Mouse (Mus musculus) megakaryocyte, embryonic 14.5 days (primary cell): ENCODE results near the gene Zfp207. TPM values are rescaled to one million over a fixed set of nuclear protein-coding genes. Genes with fewer than 3 reads are reported as not detected.
A peak's percentile ranks its signal among the peaks of the same experiment; 100 is the strongest.
"Not testable (repeated sequence)": the region's sequence is repeated elsewhere in the genome, so short reads cannot be mapped to it uniquely, and the experiment has no call there.

Experiments used
- H3K27me3 ChIP-seq: replicated peaks from 2 replicates; pipeline ENCODE3; 2012; ENCODE audit warnings: inconsistent platforms
- H3K36me3 ChIP-seq: replicated peaks from 2 replicates; pipeline ENCODE3; 2012; ENCODE audit warnings: low read length, inconsistent platforms, mixed read lengths
- H3K4me1 ChIP-seq: 2 replicates; pipeline ENCODE4 v1.6.1; 2012; ENCODE audit warnings: inconsistent platforms
- H3K4me3 ChIP-seq: replicated peaks from 2 replicates; pipeline ENCODE3; 2012; ENCODE audit warnings: moderate library complexity, mild to moderate bottlenecking, inconsistent platforms
- H3K9me3 ChIP-seq: 2 replicates; pipeline ENCODE4 v1.6.1; 2012; ENCODE audit warnings: inconsistent platforms
- FLI1 ChIP-seq: IDR thresholded peaks from 2 replicates; pipeline ENCODE4 v1.6.1; 2012; ENCODE audit warnings: low read length, inconsistent platforms, mixed read lengths
- GATA1 ChIP-seq: IDR thresholded peaks from 3 replicates; pipeline ENCODE4 v1.6.1; 2012; ENCODE audit warnings: mixed read lengths, low read length, inconsistent platforms, borderline replicate concordance
- polyA plus RNA-seq: library from polyadenylated mRNA; stranded (reverse); fragments of >175 nt; gene quantifications from 2 replicates; pipeline ENCODE4 v1.2.3, GENCODE M21; 2012; ENCODE audit warnings: low replicate concordance; ENCODE audit not compliant: insufficient read depth

Gene Zfp207
- 11.3 and 21.4 TPM in 2 replicates for polyA plus RNA-seq

- H3K4me1 ChIP-seq: peaks cover 37% of the 10 kb centered on the region
- H3K36me3 ChIP-seq: peaks cover 39% of the 10 kb centered on the region
- TF ChIP-seq GATA1 (peak; percentile 56; the same call in 1 of the 3 replicates), FLI1 (no peak)
- no peaks in the 10 kb centered on the region for H3K9me3 ChIP-seq
- H3K4me3 ChIP-seq: peak within 1 kb of the TSS; percentile 98
- H3K27me3 ChIP-seq: no peaks in the 10 kb centered on the region
Measured at GRCm38 (mm10) chr11:80383019-80383625, at the start of gene Zfp207. Gene Zfp207, plus strand, starts transcription at chr11:80383279.

- TF ChIP-seq FLI1: no peak
- TF ChIP-seq GATA1: no peak
- Histone ChIP-seq H3K27me3 (peaks cover 64% of the 10 kb centered on the region), H3K9me3 (no peaks in the 10 kb centered on the region), H3K4me3 (peak overlapping the region; percentile 11), H3K4me1 (peaks cover 22% of the 10 kb centered on the region), H3K36me3 (peaks cover 6% of the 10 kb centered on the region)
Measured at GRCm38 (mm10) chr11:80335609-80336350, 47.3 kb upstream of the Zfp207 start.

GRCm38 (mm10) chr11:80336351-80336730 lies 46.7 kb upstream of the Zfp207 start:
- TF ChIP-seq FLI1 (no peak), GATA1 (no peak)
- Histone ChIP-seq H3K36me3 (peaks cover 6% of the 10 kb centered on the region), H3K9me3 (no peaks in the 10 kb centered on the region), H3K4me3 (no peak overlapping the region), H3K27me3 (peaks cover 65% of the 10 kb centered on the region), H3K4me1 (peaks cover 22% of the 10 kb centered on the region)

- TF ChIP-seq GATA1 (no peak), FLI1 (no peak)
- peaks cover under 1% of the 10 kb centered on the region; the same call in 1 of the 2 replicates for H3K4me1 ChIP-seq
- no peaks in the 10 kb centered on the region for H3K9me3 ChIP-seq
- peaks cover 2% of the 10 kb centered on the region for H3K36me3 ChIP-seq
- H3K4me3 ChIP-seq: no peak overlapping the region
- H3K27me3 ChIP-seq: peaks cover 31% of the 10 kb centered on the region
Measured at GRCm38 (mm10) chr11:80342482-80342881, 40.6 kb upstream of the Zfp207 start.

GRCm38 (mm10) chr11:80351832-80352430 lies 31.1 kb upstream of the Zfp207 start:
- H3K9me3 ChIP-seq: no peaks in the 10 kb centered on the region
- H3K4me3 ChIP-seq: no peak overlapping the region
- no peak for TF ChIP-seq FLI1
- no peak for TF ChIP-seq GATA1
- H3K27me3 ChIP-seq: peaks cover 14% of the 10 kb centered on the region
- peaks cover 17% of the 10 kb centered on the region for H3K4me1 ChIP-seq
- H3K36me3 ChIP-seq: peaks cover 10% of the 10 kb centered on the region

GRCm38 (mm10) chr11:80354832-80355231 lies 28.2 kb upstream of the Zfp207 start:
- peaks cover 17% of the 10 kb centered on the region for H3K4me1 ChIP-seq
- TF ChIP-seq GATA1: no peak
- TF ChIP-seq FLI1: no peak
- H3K4me3 ChIP-seq: no peak overlapping the region
- peaks cover 26% of the 10 kb centered on the region for H3K36me3 ChIP-seq
- H3K9me3 ChIP-seq: no peaks in the 10 kb centered on the region
- H3K27me3 ChIP-seq: peaks cover 14% of the 10 kb centered on the region

- no peak overlapping the region for H3K4me3 ChIP-seq
- TF ChIP-seq GATA1 (no peak), FLI1 (no peak)
- H3K27me3 ChIP-seq: no peaks in the 10 kb centered on the region
- no peaks in the 10 kb centered on the region for H3K9me3 ChIP-seq
- H3K36me3 ChIP-seq: peaks cover 88% of the 10 kb centered on the region
- H3K4me1 ChIP-seq: no peaks in the 10 kb centered on the region
Measured at GRCm38 (mm10) chr11:80368949-80369348, 14.1 kb upstream of the Zfp207 start.

- TF ChIP-seq FLI1: no peak
- TF ChIP-seq GATA1: no peak
- H3K4me3 ChIP-seq: no peak overlapping the region
Measured at GRCm38 (mm10) chr11:80376651-80377050, 6.4 kb upstream of the Zfp207 start.

GRCm38 (mm10) chr11:80377712-80378451 lies 5.2 kb upstream of the Zfp207 start, which contains the start of gene 5730455P16Rik:
Gene 5730455P16Rik, minus strand, starts transcription at chr11:80378034.
- TF ChIP-seq GATA1 (no peak), FLI1 (no peak)
- Histone ChIP-seq H3K9me3 (no peaks in the 10 kb centered on the region), H3K27me3 (no peaks in the 10 kb centered on the region), H3K4me1 (peaks cover 30% of the 10 kb centered on the region), H3K36me3 (peaks cover 35% of the 10 kb centered on the region), H3K4me3 (peak within 1 kb of the TSS; percentile 95)

More at GRCm38 (mm10) chr11:80376651-80377050, 6.4 kb upstream of the Zfp207 start:
- peaks cover 45% of the 10 kb centered on the region for H3K36me3 ChIP-seq
- no peaks in the 10 kb centered on the region for H3K9me3 ChIP-seq
- H3K27me3 ChIP-seq: no peaks in the 10 kb centered on the region
- peaks cover 21% of the 10 kb centered on the region for H3K4me1 ChIP-seq

- H3K36me3 ChIP-seq: peaks cover 28% of the 10 kb centered on the region
- H3K27me3 ChIP-seq, H3K9me3 ChIP-seq: not testable (repeated sequence)
- peak overlapping the region; percentile 95 for H3K4me3 ChIP-seq
- H3K4me1 ChIP-seq: peaks cover 30% of the 10 kb centered on the region
Measured at GRCm38 (mm10) chr11:80378452-80379068, 4.5 kb upstream of the Zfp207 start.

- not testable (repeated sequence) for H3K27me3 ChIP-seq, H3K4me3 ChIP-seq
Measured at GRCm38 (mm10) chr11:80379184-80379583, 3.9 kb upstream of the Zfp207 start.

More at GRCm38 (mm10) chr11:80379184-80379583, 3.9 kb upstream of the Zfp207 start:
- Histone ChIP-seq H3K36me3 (peaks cover 22% of the 10 kb centered on the region), H3K4me1 (peaks cover 30% of the 10 kb centered on the region)
- H3K9me3 ChIP-seq: not testable (repeated sequence)
